Mouse (Mus musculus) hindbrain, postnatal 0 days (tissue): ENCODE results near the gene Parp6. TPM values are rescaled to one million over a fixed set of nuclear protein-coding genes. Genes with fewer than 3 reads are reported as not detected.

Experiments
- ATAC-seq: fragments of 200-750 bp; cut with Nextera tagmentation; 2 replicates; pipeline ENCODE4 v1.8.0; 2017; ENCODE audit warnings: mild to moderate bottlenecking, moderate TSS enrichment, moderate library complexity
- DNase-seq: peaks from one replicate; pipeline ENCODE4 v3.0.0-alpha.2; 2015; ENCODE audit warnings: low spot score
- H3K27ac ChIP-seq: fragments of 300-500 bp; sonication (generic); 2 replicates; pipeline ENCODE4 v1.5.1; 2014; ENCODE audit warnings: mild to moderate bottlenecking
- H3K27me3 ChIP-seq: fragments of 300-500 bp; sonication (generic); 2 replicates; pipeline ENCODE4 v1.6.1; 2014; ENCODE audit warnings: low read length, mixed read lengths; ENCODE audit not compliant: insufficient read depth
- H3K36me3 ChIP-seq: fragments of 300-500 bp; sonication (generic); 2 replicates; pipeline ENCODE4 v1.6.1; 2014; ENCODE audit warnings: low read length, mixed read lengths; ENCODE audit not compliant: insufficient read depth
- H3K4me1 ChIP-seq: fragments of 300-500 bp; sonication (generic); 2 replicates; pipeline ENCODE4 v1.6.1; 2014; ENCODE audit warnings: antibody characterized with exemption, low read length, mixed read lengths; ENCODE audit not compliant: insufficient read depth
- H3K4me2 ChIP-seq: fragments of 300-500 bp; sonication (generic); 2 replicates; pipeline ENCODE4 v1.6.1; 2014; ENCODE audit warnings: low read depth, mild to moderate bottlenecking, low read length, moderate library complexity, mixed read lengths
- H3K4me3 ChIP-seq: fragments of 300-500 bp; sonication (generic); 2 replicates; pipeline ENCODE4 v1.5.1; 2014; ENCODE audit warnings: low read length
- H3K9ac ChIP-seq: fragments of 300-500 bp; sonication (generic); replicated peaks from 2 replicates; pipeline ENCODE4 v1.6.1; 2014; ENCODE audit warnings: mild to moderate bottlenecking, low read length, moderate library complexity, mixed read lengths
- H3K9me3 ChIP-seq: fragments of 300-500 bp; sonication (generic); 2 replicates; pipeline ENCODE4 v1.6.1; 2016; ENCODE audit warnings: low read length, mixed read lengths
- CTCF ChIP-seq: IDR thresholded peaks from 2 replicates; pipeline ENCODE4 v1.5.1; 2016; ENCODE audit warnings: antibody characterized with exemption, control low read depth, low read depth
- WGBS: fragments of 180-500 bp; shearing (Covaris S2); extraction: QIAGEN DNeasy Blood & Tissue Kit; methylation state at CpG from one replicate; pipeline ENCODE4 v1.1.7; 2014; 5-methylcytosine and 5-hydroxymethylcytosine counted together
- polyA plus RNA-seq: library from polyadenylated mRNA; unstranded; fragments of >200 nt; fragmentation: Nextera tagmentation; extraction: Ambion mirVana; gene quantifications from 2 replicates; pipeline ENCODE4 v1.2.1, GENCODE M21; 2015
- total RNA-seq: library from RNA; depleted of rRNA; stranded (reverse); fragments of >200 nt; gene quantifications from 2 replicates; pipeline ENCODE4 v1.2.3, GENCODE M21; 2014

Gene Parp6
- total and polyA plus RNA-seq, 2 experiments from 2014 or later: 123 to 156 TPM

DNA sequence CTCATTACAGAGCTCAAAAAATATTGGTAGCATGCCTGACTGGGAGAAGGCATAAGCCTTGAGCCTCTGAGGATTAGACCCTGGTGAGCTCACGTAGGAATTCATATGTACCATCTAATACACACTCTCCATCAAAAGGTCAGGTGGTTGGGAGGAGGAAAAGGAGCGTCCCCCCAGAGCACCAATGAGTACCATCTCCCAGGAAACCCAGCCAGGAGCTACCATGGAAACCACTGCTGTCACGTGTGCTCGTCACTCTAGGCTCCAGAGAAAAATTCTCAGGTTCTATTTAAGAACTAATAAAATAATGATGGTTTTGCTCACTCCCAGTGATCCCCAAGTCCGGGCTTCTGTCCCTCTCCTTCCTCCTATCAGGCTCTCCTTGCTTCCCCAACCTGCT lies 28.8 kb upstream of the Parp6 start:
- Histone ChIP-seq H3K36me3 (no peaks in the 10 kb centered on the region), H3K9me3 (no peaks in the 10 kb centered on the region), H3K4me1 (peaks cover 9% of the 10 kb centered on the region; the same call in 1 of the 2 replicates), H3K27me3 (no peaks in the 10 kb centered on the region), H3K4me2 (peak overlapping the region; percentile 51), H3K4me3 (no peak overlapping the region), H3K9ac (no peak overlapping the region), H3K27ac (peak overlapping the region; percentile 79)
- 19% methylated on average over 5 of the region's 5 CpGs for WGBS
- DNase-seq (peak; percentile 71), ATAC-seq (peak; percentile 65)
- no peak for TF ChIP-seq CTCF

- H3K9ac ChIP-seq: no peak overlapping the region
- H3K36me3 ChIP-seq: no peaks in the 10 kb centered on the region
- peak overlapping the region; percentile 51 for H3K4me2 ChIP-seq
- DNase-seq: peak; percentile 90
- 15% methylated on average over 12 of the region's 12 CpGs for WGBS
- H3K9me3 ChIP-seq: no peaks in the 10 kb centered on the region
- H3K4me1 ChIP-seq: peaks cover 9% of the 10 kb centered on the region; the same call in 1 of the 2 replicates
- TF ChIP-seq CTCF: no peak
- ATAC-seq: peak; percentile 88
- H3K4me3 ChIP-seq: peak overlapping the region; percentile 16; the same call in 1 of the 2 replicates
- H3K27ac ChIP-seq: peak overlapping the region; percentile 79
- no peaks in the 10 kb centered on the region for H3K27me3 ChIP-seq
Measured at GRCm38 (mm10) chr9:59588710-59589671, 28.1 kb upstream of the Parp6 start.

DNA sequence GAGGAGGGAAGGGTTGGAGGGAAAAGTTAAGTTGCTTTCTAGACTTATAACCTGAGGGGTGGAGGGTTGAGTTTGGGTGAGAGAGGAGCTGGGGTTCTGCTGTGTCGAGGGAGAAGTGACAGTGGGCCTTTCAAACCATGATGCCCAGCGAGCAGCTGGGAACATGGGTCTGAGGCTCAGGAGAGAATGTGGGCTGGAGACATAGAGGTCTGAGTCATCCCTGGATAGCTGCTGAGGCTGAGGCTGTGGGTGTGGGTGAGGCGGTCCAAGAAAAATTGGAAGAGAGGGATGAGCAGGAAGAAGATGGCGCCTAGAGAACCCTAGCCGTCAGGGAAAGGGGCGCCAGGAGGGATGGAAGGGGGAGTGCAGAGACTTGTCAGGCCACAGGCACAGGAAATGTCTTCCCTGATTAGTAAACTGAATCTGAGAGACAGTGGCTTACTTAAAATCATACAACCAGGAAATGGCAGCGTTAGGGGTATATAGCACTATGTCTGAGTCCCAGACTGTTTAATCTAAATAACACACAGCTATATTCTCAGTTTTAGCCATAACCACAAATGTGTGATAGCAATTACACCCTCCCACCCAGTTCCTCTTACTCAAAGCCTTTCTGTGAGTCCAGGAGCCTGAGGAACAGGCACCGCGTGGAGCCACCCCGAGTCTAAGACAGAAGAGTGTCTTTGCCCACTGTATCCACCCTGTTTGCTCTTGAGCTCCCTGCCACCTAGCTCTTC lies 27.2 kb upstream of the Parp6 start:
- Histone ChIP-seq H3K4me1 (peaks cover 9% of the 10 kb centered on the region; the same call in 1 of the 2 replicates), H3K27me3 (no peaks in the 10 kb centered on the region), H3K9ac (no peak overlapping the region), H3K4me2 (peak overlapping the region; percentile 51), H3K36me3 (no peaks in the 10 kb centered on the region), H3K9me3 (no peaks in the 10 kb centered on the region), H3K27ac (peak overlapping the region; percentile 79; the same call in 1 of the 2 replicates), H3K4me3 (no peak overlapping the region)
- ATAC-seq (no peak), DNase-seq (no peak)
- 81% methylated on average over 10 of the region's 10 CpGs for WGBS
- TF ChIP-seq CTCF: no peak

GRCm38 (mm10) chr9:59601661-59602060 lies 15.4 kb upstream of the Parp6 start:
- TF ChIP-seq CTCF: no peak
- no peaks in the 10 kb centered on the region for H3K9me3 ChIP-seq
- no peak overlapping the region for H3K4me2 ChIP-seq
- H3K27me3 ChIP-seq: no peaks in the 10 kb centered on the region
- no peak overlapping the region for H3K4me3 ChIP-seq
- no peak for ATAC-seq
- H3K4me1 ChIP-seq: no peaks in the 10 kb centered on the region
- no peak for DNase-seq
- peaks cover 18% of the 10 kb centered on the region for H3K36me3 ChIP-seq
- 83% methylated on average over 8 of the region's 8 CpGs for WGBS
- H3K27ac ChIP-seq: no peak overlapping the region
- no peak overlapping the region for H3K9ac ChIP-seq

- ATAC-seq: no peak
- peak; percentile 3; the same call in 1 of the 2 replicates for TF ChIP-seq CTCF
- Histone ChIP-seq H3K27ac (no peak overlapping the region), H3K4me1 (no peaks in the 10 kb centered on the region), H3K4me3 (no peak overlapping the region), H3K27me3 (no peaks in the 10 kb centered on the region), H3K36me3 (peaks cover 18% of the 10 kb centered on the region), H3K9ac (no peak overlapping the region), H3K9me3 (no peaks in the 10 kb centered on the region), H3K4me2 (no peak overlapping the region)
- no peak for DNase-seq
- 58% methylated on average over 6 of the region's 6 CpGs for WGBS
Measured at GRCm38 (mm10) chr9:59605967-59606366, 11.1 kb upstream of the Parp6 start.

DNA sequence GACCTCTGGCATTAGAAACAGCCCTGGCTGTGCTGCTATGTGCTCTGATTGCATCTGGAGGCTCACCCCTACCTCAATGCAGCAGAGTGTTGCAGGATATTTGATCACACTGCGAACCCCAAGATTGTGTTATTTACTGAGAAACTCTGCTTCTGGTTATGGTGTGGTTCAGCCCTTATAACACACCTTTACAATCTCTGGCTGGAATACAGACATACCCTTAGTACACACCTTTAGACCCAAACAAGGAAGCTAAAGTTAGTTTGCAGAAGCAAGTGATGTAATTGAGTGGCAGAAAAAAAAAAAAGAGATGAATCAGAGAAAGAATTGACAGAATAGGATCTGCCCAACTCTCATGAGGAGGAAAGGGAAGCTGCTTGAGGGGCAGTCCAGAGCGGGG lies 6.1 kb upstream of the Parp6 start:
- Histone ChIP-seq H3K4me1 (no peaks in the 10 kb centered on the region), H3K9me3 (no peaks in the 10 kb centered on the region), H3K27ac (no peak overlapping the region), H3K4me2 (no peak overlapping the region), H3K9ac (no peak overlapping the region), H3K27me3 (no peaks in the 10 kb centered on the region), H3K4me3 (no peak overlapping the region), H3K36me3 (no peaks in the 10 kb centered on the region; the same call in 1 of the 2 replicates)
- no peak for ATAC-seq
- WGBS: 93% methylated on average over 2 of the region's 2 CpGs
- TF ChIP-seq CTCF: no peak
- no peak for DNase-seq
